Mouse (Mus musculus) cortical plate, adult 2 months (tissue): ENCODE results near the gene Fras1. TPM values are rescaled to one million over a fixed set of nuclear protein-coding genes. Genes with fewer than 3 reads are reported as not detected.

Experiments
- H3K27ac ChIP-seq: fragments of 200-500 bp; 2 replicates; pipeline ENCODE4 v1.5.1; 2012; ENCODE audit warnings: low read length, control low read depth, inconsistent platforms; ENCODE audit not compliant: insufficient read depth
- H3K4me1 ChIP-seq: fragments of 200-500 bp; 2 replicates; pipeline ENCODE4 v1.6.1; 2011; ENCODE audit warnings: low read length; ENCODE audit not compliant: control insufficient read depth, insufficient read depth
- H3K4me3 ChIP-seq: fragments of 200-500 bp; 2 replicates; pipeline ENCODE4 v1.5.1; 2011; ENCODE audit warnings: mild to moderate bottlenecking, low read length, control low read depth; ENCODE audit not compliant: insufficient read depth
- CTCF ChIP-seq: fragments of 200-500 bp; IDR thresholded peaks from 2 replicates; pipeline ENCODE4 v1.5.1; 2011; ENCODE audit warnings: mild to moderate bottlenecking, control low read depth, low read length; ENCODE audit not compliant: insufficient read depth; ENCODE audit errors: extremely low read depth
- POLR2A ChIP-seq: fragments of 200-500 bp; IDR thresholded peaks from 2 replicates; pipeline ENCODE4 v1.6.1; 2011; ENCODE audit warnings: mild to moderate bottlenecking, low read length, control low read depth; ENCODE audit not compliant: insufficient read depth; ENCODE audit errors: extremely low read depth
- polyA plus RNA-seq: library from polyadenylated mRNA; depleted of rRNA; stranded (reverse); fragments of >200 nt; gene quantifications from 2 replicates; pipeline ENCODE4 v1.2.3, GENCODE M21; 2012

Fras1 gene
- polyA plus RNA-seq, 1 experiment: 6.0 TPM

DNA sequence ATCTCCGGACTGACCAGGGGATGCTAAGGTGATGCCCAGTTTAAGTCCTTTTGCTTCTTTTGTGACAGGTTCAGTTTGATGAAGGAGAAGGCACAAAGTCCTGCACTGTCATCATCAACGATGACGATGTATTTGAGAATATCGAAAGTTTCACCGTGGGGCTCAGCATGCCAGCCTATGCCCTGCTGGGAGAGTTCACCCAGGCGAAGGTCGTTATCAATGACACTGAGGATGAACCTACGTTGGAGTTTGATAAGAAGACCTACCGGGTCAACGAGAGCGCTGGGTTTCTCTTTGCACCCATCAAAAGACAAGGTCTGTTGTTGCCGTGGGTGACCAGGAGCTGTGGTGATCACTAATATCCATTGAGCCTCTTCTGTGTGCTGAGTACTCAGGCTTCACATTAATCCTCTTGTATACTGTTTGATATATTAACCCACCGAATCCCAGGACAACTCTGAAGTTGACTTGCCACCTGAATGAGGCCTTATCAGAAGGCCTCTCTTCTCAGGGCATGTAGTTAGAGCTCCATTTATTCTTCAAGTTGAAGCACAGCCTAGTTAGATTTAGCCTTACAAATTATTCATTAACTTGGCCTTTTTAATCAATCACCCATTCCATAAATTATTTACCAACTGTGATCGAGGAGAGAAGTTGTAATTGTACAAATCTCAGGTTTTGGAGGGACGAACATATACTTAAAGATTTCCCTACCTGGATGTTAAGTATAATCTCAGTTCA lies 365.6 kb downstream of the Fras1 start:
- no peaks in the 10 kb centered on the region for H3K4me1 ChIP-seq
- no peak overlapping the region for H3K4me3 ChIP-seq
- no peak for TF ChIP-seq CTCF
- TF ChIP-seq POLR2A: no peak
- no peak overlapping the region for H3K27ac ChIP-seq

DNA sequence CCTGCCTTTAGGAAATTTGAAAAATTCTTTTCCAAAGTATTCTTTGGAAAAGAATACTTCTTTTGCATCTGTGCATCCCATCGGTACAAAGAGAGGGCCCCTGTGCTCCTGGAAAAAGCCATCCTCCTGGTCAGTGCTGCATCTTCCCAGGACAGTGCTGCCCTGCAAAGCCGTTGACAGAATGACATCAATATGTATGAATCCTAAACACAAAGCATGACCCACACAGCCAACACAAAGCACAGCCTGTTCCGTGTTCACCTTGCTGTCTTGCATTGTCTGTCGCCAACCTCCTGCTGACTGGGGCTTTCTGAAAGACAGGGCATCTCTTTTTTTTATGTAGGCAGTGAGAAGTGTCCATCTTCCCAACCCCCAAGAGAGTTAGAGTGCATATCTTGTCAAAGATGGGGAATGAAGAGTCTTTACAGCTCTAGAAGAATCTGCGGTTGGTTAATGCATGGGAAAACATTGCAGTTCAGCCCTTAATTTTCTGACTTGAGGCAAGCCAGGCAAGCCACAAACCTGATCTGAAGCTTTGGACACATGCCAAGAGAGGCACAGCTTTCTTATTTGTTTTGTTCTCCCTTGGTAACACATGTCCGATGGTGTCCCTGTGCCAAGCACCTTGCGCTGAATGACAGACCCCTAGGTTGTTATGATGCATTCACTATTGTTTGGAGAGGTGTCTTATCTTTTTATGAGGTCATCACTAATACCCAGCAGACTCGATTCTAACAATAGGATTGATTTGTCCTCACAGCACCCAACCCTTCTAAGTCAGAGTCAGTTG lies 373.6 kb downstream of the Fras1 start:
- H3K4me1 ChIP-seq: no peaks in the 10 kb centered on the region
- no peak overlapping the region for H3K27ac ChIP-seq
- H3K4me3 ChIP-seq: no peak overlapping the region
- TF ChIP-seq POLR2A: no peak
- no peak for TF ChIP-seq CTCF

DNA sequence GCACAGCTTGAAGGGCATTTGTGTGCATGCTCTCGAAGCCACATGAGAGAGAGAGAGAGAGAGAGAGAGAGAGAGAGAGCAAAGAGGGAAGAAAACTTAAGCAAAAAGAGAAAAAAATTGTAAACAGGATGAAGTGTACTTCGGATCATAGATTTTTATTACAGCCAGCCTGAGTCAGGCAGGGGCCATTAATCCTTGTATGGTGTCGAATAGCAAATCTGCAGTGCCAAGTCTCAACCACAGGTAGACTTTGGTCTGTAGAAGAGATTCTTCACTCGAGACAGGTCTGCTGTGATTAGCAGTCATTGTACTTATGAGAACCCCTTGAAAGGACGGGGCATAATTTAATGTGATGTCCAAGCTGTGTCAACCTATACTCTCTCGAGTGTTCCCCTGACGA lies 383.9 kb downstream of the Fras1 start:
- Histone ChIP-seq H3K27ac (no peak overlapping the region), H3K4me1 (no peaks in the 10 kb centered on the region), H3K4me3 (no peak overlapping the region)
- no peak for TF ChIP-seq CTCF
- TF ChIP-seq POLR2A: no peak

DNA sequence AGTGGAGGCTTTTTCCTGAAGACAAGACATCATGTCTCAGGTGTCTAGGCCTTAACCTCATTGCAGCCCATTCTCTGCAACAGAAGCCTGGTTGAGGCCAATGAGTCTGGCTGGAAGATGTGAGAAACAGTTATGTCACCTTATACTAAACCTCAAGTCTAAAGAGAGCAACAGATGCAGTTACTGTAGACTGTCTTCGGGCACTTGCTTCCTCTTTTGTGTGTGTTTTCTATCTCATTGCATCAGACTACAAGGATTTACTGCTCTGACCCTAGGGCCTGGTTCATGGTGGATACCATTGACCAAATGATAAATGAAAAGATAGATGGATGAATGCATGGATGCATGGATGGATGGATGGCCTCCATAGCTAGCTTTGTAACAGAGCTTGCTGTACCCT lies 388.3 kb downstream of the Fras1 start:
- no peak overlapping the region for H3K27ac ChIP-seq
- no peak for TF ChIP-seq POLR2A
- TF ChIP-seq CTCF: no peak
- H3K4me1 ChIP-seq: no peaks in the 10 kb centered on the region; the same call in 1 of the 2 replicates
- H3K4me3 ChIP-seq: no peak overlapping the region

DNA sequence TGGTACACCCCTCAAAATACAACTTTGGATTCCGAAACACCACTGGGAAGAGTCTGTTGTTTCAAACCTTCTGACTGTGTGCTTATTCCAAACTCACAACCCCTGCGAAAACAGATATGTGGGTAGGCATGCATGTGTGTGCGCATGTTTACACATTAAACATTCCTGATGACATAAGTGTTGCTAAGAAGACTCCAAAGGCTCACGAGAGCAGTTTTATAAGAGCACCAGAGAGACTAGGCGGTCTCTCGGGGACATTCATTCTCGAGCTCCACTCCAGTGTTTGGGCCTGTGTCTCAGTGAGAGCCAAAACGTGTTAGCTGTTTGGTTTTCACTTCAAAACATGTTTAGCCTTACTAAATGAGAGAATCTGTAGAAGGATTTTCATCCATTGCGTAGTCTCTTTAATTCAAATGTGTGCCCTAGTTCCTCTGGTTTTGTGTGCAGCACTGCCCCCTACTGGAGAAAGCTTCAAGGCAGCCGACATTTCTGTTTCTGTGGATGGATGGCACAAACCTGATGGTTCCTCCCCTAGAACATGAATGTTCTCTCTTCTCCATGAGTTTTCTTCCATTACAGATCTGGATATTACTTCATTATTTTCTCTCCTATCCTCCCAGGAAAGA lies 395.2 kb downstream of the Fras1 start:
- TF ChIP-seq POLR2A (no peak), CTCF (peak; percentile 85)
- H3K27ac ChIP-seq: no peak overlapping the region
- no peak overlapping the region for H3K4me3 ChIP-seq
- H3K4me1 ChIP-seq: no peaks in the 10 kb centered on the region

DNA sequence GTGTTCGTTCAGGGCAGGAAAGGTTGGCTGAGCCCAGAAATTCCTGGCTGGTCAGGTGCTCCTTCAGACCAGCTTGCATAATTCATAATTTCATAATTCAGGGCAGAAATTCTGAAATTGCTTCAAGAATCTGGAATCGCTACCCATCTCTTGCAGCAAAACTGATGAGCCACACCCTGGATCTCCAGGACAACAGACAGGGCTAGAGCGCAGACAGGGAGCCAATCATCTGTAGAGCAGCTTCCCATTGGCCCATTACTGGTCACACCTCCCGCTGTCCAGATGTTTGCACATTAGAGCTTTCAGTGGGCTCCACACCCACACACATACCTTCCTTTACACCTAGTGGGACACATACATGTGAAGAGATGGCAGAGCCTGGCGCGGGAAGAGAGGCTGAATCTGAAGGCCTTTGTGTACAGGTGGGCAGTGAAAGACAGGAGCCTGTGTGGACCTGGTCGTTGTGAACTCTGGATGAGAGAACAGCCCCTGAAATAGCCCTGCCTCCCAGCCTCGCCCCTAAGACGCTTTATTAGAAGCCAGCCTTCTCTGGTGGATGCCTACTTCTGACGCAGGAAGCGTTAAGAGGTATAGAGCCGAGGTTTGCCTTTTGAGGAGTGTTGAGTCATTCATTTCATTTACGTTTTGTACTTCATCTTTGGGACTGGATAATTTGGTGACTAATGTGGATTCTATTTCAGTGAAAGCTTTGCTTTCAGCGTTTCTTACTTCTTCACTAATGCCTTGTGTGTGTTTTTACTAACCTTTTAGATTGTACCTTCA lies 409.9 kb downstream of the Fras1 start:
- no peak for TF ChIP-seq CTCF
- no peak for TF ChIP-seq POLR2A
- H3K4me1 ChIP-seq: no peaks in the 10 kb centered on the region
- no peak overlapping the region for H3K27ac ChIP-seq
- H3K4me3 ChIP-seq: no peak overlapping the region

DNA sequence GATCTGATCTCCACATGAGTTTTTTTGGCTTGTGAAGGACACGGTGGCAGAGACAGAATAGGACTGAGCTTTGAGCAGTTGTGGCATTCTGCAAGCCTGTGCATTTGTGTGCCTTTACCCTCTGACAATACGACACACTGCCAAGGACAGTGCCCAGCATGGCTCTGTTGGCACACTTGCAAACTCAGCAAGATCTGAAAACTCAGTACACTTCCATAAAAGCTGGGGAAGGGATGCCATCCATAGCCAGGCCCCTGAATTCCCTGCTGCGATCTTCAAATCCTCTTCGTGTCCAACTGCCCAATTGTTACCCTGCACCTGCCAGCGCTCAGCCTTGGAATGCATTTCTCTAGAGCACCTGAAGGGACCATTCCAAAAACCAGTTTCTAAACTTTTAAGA lies 411.3 kb downstream of the Fras1 start:
- H3K4me1 ChIP-seq: no peaks in the 10 kb centered on the region
- H3K27ac ChIP-seq: no peak overlapping the region
- TF ChIP-seq POLR2A (no peak), CTCF (no peak)
- no peak overlapping the region for H3K4me3 ChIP-seq

DNA sequence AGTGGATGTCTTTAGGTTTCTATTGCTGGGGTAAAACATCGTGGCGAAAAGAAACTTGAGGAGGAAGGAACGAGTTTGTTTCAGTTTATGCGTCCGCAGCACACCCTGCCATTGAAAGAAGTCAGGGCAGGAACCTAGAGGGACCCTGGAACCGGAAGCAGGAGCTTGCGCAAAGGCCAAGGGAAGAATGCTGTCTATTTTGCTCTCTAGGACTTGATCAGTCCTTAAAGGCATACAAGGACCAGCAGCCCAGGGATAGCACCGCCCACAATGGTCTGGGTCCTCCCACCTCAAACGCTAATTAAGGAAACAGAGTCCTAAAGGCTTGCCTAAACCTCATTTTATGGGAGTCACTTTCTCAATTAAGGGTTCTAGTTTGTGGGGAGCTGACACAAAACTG lies 418.7 kb downstream of the Fras1 start:
- Histone ChIP-seq H3K4me1 (no peaks in the 10 kb centered on the region; the same call in 1 of the 2 replicates), H3K4me3 (no peak overlapping the region), H3K27ac (no peak overlapping the region)
- TF ChIP-seq POLR2A: no peak
- TF ChIP-seq CTCF: no peak
